Mouse (Mus musculus) retina, postnatal 1 day (tissue): ENCODE results near the gene Nmd3.

ENCODE experiments used
- DNase-seq: peaks from one replicate; pipeline ENCODE4 v3.0.0-alpha.2; 2012

The Nmd3 gene

GRCm38 (mm10) chr3:69763630-69764565 lies 42.1 kb downstream of the Nmd3 start:
- no peak for DNase-seq

GRCm38 (mm10) chr3:69765206-69765605 lies 43.4 kb downstream of the Nmd3 start:
- DNase-seq = no peak

- DNase-seq = no peak
These were observed 47.4 kb downstream of the Nmd3 start for GRCm38 (mm10) chr3:69769150-69769549.

- DNase-seq = no peak
These were observed 51.6 kb downstream of the Nmd3 start for GRCm38 (mm10) chr3:69773356-69773755.

GRCm38 (mm10) chr3:69779246-69779796 lies 57.5 kb downstream of the Nmd3 start:
- no peak for DNase-seq

- DNase-seq = no peak
These were observed 71.1 kb downstream of the Nmd3 start for GRCm38 (mm10) chr3:69792823-69793417.

GRCm38 (mm10) chr3:69797533-69797932 lies 75.7 kb downstream of the Nmd3 start:
- no peak for DNase-seq

- DNase-seq = no peak
These were observed 76.2 kb downstream of the Nmd3 start for GRCm38 (mm10) chr3:69797969-69798368.

- no peak for DNase-seq
These were observed 77.3 kb downstream of the Nmd3 start for GRCm38 (mm10) chr3:69799096-69799495.

GRCm38 (mm10) chr3:69800829-69801384 lies 79.1 kb downstream of the Nmd3 start:
- no peak for DNase-seq

- DNase-seq = no peak
These were observed 81.4 kb downstream of the Nmd3 start for GRCm38 (mm10) chr3:69803137-69803536.
